Mouse (Mus musculus) E14TG2a.4 (cell line): ENCODE results near the gene Cped1.

Source experiments
- H3K27me3 ChIP-seq: 2 replicates; pipeline ENCODE4 v1.6.1; 2014; ENCODE audit warnings: low read length, control low read depth; ENCODE audit not compliant: insufficient read depth
- H3K36me3 ChIP-seq: 2 replicates; pipeline ENCODE4 v1.6.1; 2014; ENCODE audit warnings: low read length, control low read depth; ENCODE audit not compliant: insufficient read depth
- H3K4me1 ChIP-seq: replicated peaks from 2 replicates; pipeline ENCODE4 v1.6.1; 2014; ENCODE audit warnings: low read depth, low read length, control low read depth
- H3K4me3 ChIP-seq: replicated peaks from 2 replicates; pipeline ENCODE4 v1.5.1; 2014; ENCODE audit warnings: mild to moderate bottlenecking, low read length
- H3K9me3 ChIP-seq: 2 replicates; pipeline ENCODE4 v1.6.1; 2014; ENCODE audit warnings: low read length, control low read depth
- CTCF ChIP-seq: conservative IDR thresholded peaks from 2 replicates; pipeline ENCODE4 v1.5.1; 2014; ENCODE audit warnings: low read length
- NANOG ChIP-seq: IDR thresholded peaks from 2 replicates; pipeline ENCODE4 v1.6.1; 2014; ENCODE audit warnings: borderline replicate concordance, low read length, mixed read lengths
- POU5F1 ChIP-seq: IDR thresholded peaks from 2 replicates; pipeline ENCODE4 v1.6.1; 2014; ENCODE audit warnings: low read length, borderline replicate concordance

Cped1 gene

DNA sequence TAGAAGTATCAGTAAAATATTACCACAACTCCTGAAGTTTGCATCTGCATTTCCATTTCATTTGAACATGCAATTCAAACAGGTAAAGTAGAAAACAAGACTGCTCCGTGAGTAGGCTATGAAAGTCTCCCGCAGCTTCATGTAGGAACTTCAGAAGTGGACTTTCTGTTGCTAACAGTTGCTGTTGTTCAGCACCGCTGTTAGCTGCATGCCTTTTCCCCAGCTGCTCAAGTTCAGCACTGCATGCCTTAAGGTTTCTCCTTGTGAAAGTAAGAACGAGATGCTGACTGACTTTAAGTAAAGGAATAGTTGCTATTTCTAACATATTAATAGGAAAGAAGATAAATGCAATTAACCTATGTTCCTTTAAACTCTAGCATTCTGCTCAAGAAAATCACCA is 306.3 kb downstream of the Cped1 start:
- TF ChIP-seq NANOG: no peak
- TF ChIP-seq POU5F1: no peak
- no peak for TF ChIP-seq CTCF
- H3K9me3 ChIP-seq: no peaks in the 10 kb centered on the region
- H3K36me3 ChIP-seq: no peaks in the 10 kb centered on the region
- H3K4me3 ChIP-seq: no peak overlapping the region
- peaks cover 46% of the 10 kb centered on the region for H3K27me3 ChIP-seq
- H3K4me1 ChIP-seq: peaks cover 33% of the 10 kb centered on the region

DNA sequence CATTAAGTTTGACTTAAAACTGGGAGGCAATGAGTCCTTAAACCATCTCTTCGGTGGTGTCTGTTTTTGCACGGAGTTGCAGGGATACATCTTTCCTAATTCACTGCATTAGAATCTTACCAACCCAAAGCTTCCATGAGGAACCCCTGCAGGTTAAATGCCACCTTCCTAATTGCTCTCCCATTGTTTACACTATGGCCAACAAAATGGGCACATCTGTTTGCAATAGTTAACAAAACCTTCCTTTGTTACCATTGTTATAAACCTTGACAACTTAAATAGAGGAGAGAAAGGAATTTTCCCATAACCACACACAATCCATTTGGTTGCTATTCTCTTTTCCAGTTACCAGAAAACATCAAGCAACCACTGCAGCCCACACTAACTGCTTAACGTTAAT is 308.2 kb downstream of the Cped1 start:
- H3K36me3 ChIP-seq: no peaks in the 10 kb centered on the region
- H3K9me3 ChIP-seq: no peaks in the 10 kb centered on the region
- TF ChIP-seq NANOG: peak; percentile 91
- no peak for TF ChIP-seq POU5F1
- H3K4me3 ChIP-seq: no peak overlapping the region
- peaks cover 15% of the 10 kb centered on the region for H3K4me1 ChIP-seq
- peaks cover 28% of the 10 kb centered on the region for H3K27me3 ChIP-seq

- TF ChIP-seq NANOG: no peak
- no peak for TF ChIP-seq CTCF
- no peak for TF ChIP-seq POU5F1
- no peaks in the 10 kb centered on the region for H3K36me3 ChIP-seq
- H3K4me1 ChIP-seq: 0 out of 2 replicates have a peak, but pooled peaks cover 8% of the 10 kb centered on the region
- no peak overlapping the region for H3K4me3 ChIP-seq
- H3K27me3 ChIP-seq: peaks cover 11% of the 10 kb centered on the region; the same call in 1 of the 2 replicates
- no peaks in the 10 kb centered on the region for H3K9me3 ChIP-seq
Measured at GRCm38 (mm10) chr6:22297028-22297427, 311.3 kb downstream of the Cped1 start.

- Histone ChIP-seq H3K4me1 (0 out of 2 replicates have a peak, but pooled peaks cover 8% of the 10 kb centered on the region), H3K27me3 (peaks cover 11% of the 10 kb centered on the region; the same call in 1 of the 2 replicates), H3K4me3 (peak overlapping the region; percentile 20; the same call in 1 of the 2 replicates), H3K36me3 (peaks cover 8% of the 10 kb centered on the region), H3K9me3 (no peaks in the 10 kb centered on the region)
- TF ChIP-seq NANOG (no peak), CTCF (no peak), POU5F1 (no peak)
Measured at GRCm38 (mm10) chr6:22298059-22298458, 312.3 kb downstream of the Cped1 start.
